Mouse (Mus musculus) liver, postnatal 0 days (tissue): ENCODE data around the gene Atxn1. TPM values are rescaled to one million over a fixed set of nuclear protein-coding genes. Genes with fewer than 3 reads are reported as not detected.

Source experiments
- ATAC-seq: fragments of 200-750 bp; cut with Nextera tagmentation; 2 replicates; pipeline ENCODE4 v1.8.0; 2017; ENCODE audit warnings: mild to moderate bottlenecking, moderate library complexity
- DNase-seq: peaks from one replicate; pipeline ENCODE4 v3.0.0-alpha.2; 2016
- H3K27ac ChIP-seq: fragments of 300-500 bp; sonication (generic); 2 replicates; pipeline ENCODE4 v1.5.1; 2014; ENCODE audit warnings: antibody characterized with exemption, moderate library complexity, mild to moderate bottlenecking, low read depth
- H3K27me3 ChIP-seq: fragments of 300-500 bp; sonication (generic); 2 replicates; pipeline ENCODE4 v1.6.1; 2014; ENCODE audit warnings: low read length, control low read depth, mixed read lengths; ENCODE audit not compliant: insufficient read depth
- H3K36me3 ChIP-seq: fragments of 300-500 bp; sonication (generic); replicated peaks from 2 replicates; pipeline ENCODE4 v1.6.1; 2014; ENCODE audit warnings: mild to moderate bottlenecking, control low read depth, low read length, moderate library complexity, mixed read lengths; ENCODE audit not compliant: insufficient read depth
- H3K4me1 ChIP-seq: fragments of 300-500 bp; sonication (generic); 2 replicates; pipeline ENCODE4 v1.6.1; 2014; ENCODE audit warnings: antibody characterized with exemption, mild to moderate bottlenecking, control low read depth; ENCODE audit not compliant: insufficient read depth
- H3K4me2 ChIP-seq: fragments of 300-500 bp; sonication (generic); 2 replicates; pipeline ENCODE4 v1.6.1; 2014; ENCODE audit warnings: low read depth, mild to moderate bottlenecking, low read length, moderate library complexity, mixed read lengths
- H3K4me3 ChIP-seq: fragments of 300-500 bp; sonication (generic); 2 replicates; pipeline ENCODE4 v1.5.1; 2014; ENCODE audit warnings: low read depth, low read length
- H3K9ac ChIP-seq: fragments of 300-500 bp; sonication (generic); replicated peaks from 2 replicates; pipeline ENCODE4 v1.6.1; 2014; ENCODE audit warnings: mild to moderate bottlenecking, moderate library complexity
- H3K9me3 ChIP-seq: fragments of 300-500 bp; sonication (generic); 2 replicates; pipeline ENCODE4 v1.6.1; 2016; ENCODE audit warnings: mild to moderate bottlenecking, control low read depth, low read length, mixed read lengths
- CTCF ChIP-seq: sonication (generic); IDR thresholded peaks from 2 replicates; pipeline ENCODE4 v1.5.1; 2016; ENCODE audit warnings: antibody characterized with exemption, low read depth
- EP300 ChIP-seq: IDR thresholded peaks from 2 replicates; pipeline ENCODE4 v1.6.1; 2016; ENCODE audit warnings: antibody characterized with exemption, low read depth, mild to moderate bottlenecking
- WGBS: fragments of 180-500 bp; shearing (Covaris S2); extraction: QIAGEN DNeasy Blood & Tissue Kit; methylation state at CpG from one replicate; pipeline ENCODE4 v1.1.7; 2014; ENCODE audit not compliant: insufficient replicate concordance; 5-methylcytosine and 5-hydroxymethylcytosine counted together
- polyA plus RNA-seq: library from polyadenylated mRNA; unstranded; fragments of >200 nt; fragmentation: Nextera tagmentation; extraction: Ambion mirVana; gene quantifications from 2 replicates; pipeline ENCODE4 v1.2.1, GENCODE M21; 2015

Gene Atxn1
- polyA plus RNA-seq, 1 experiment from 2014 or later = 4.4 TPM

DNA sequence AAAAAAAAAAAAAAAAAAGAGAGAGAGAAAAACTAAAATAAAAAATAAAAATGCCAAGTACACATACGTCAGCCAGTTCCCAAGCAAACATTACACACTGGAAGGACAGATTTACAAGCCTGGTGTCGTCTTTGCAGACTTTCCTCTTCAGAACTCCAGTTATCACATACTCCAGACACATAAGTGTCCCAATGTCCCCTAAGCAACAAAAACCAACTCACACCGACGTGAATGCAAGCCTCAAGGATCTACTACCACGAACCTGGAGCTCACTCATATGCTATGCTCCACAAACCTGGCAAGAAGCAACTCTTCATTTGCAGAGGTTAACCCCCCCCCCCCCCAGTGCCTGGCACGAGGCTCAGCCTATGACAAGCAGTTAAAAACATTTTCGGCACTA lies 136.8 kb downstream of the Atxn1 start:
- TF ChIP-seq CTCF = no peak
- TF ChIP-seq EP300 = no peak
- WGBS = 70% methylated on average over 7 of the region's 7 CpGs
- ATAC-seq (no peak), DNase-seq (no peak)
- Histone ChIP-seq H3K4me2 (no peak overlapping the region), H3K9ac (no peak overlapping the region), H3K27ac (no peak overlapping the region), H3K4me3 (no peak overlapping the region), H3K27me3 (no peaks in the 10 kb centered on the region), H3K4me1 (peaks cover 6% of the 10 kb centered on the region; the same call in 1 of the 2 replicates), H3K36me3 (no peaks in the 10 kb centered on the region), H3K9me3 (no peaks in the 10 kb centered on the region)

DNA sequence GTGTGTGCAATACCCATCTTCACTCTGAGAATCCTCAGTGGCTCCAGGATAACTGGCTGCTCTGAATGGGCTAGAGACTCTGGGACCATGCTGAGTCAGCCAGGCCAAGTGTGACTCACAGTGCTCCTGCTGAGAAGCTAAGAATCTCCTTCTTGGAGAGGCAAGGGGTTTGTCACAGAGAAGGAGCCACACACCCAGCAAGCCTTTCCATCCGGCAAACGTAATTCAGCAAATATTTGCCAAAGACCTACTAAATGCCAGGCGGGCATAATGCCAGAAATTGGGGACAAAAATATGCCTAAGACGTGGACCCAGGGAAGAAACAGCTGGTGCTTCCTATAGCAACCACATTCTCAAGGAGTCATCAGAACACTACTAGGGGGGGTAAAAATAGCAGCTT lies 137.2 kb downstream of the Atxn1 start:
- Histone ChIP-seq H3K27me3 (no peaks in the 10 kb centered on the region), H3K4me3 (no peak overlapping the region), H3K36me3 (no peaks in the 10 kb centered on the region), H3K4me2 (no peak overlapping the region), H3K9me3 (no peaks in the 10 kb centered on the region), H3K27ac (no peak overlapping the region), H3K9ac (no peak overlapping the region), H3K4me1 (peaks cover 6% of the 10 kb centered on the region; the same call in 1 of the 2 replicates)
- 64% methylated on average over 4 of the region's 4 CpGs for WGBS
- no peak for DNase-seq
- TF ChIP-seq EP300 = no peak
- no peak for ATAC-seq

- no peak overlapping the region for H3K4me3 ChIP-seq
- 84% methylated on average over 8 of the region's 8 CpGs for WGBS
- H3K9ac ChIP-seq = no peak overlapping the region
- H3K4me2 ChIP-seq = no peak overlapping the region
- H3K36me3 ChIP-seq = no peaks in the 10 kb centered on the region
- H3K27me3 ChIP-seq = no peaks in the 10 kb centered on the region
- H3K27ac ChIP-seq = no peak overlapping the region
- ATAC-seq (no peak), DNase-seq (no peak)
- TF ChIP-seq CTCF (no peak), EP300 (no peak)
- H3K9me3 ChIP-seq = no peaks in the 10 kb centered on the region
- H3K4me1 ChIP-seq = peaks cover 6% of the 10 kb centered on the region; the same call in 1 of the 2 replicates
Measured at GRCm38 (mm10) chr13:45827046-45827596, 137.7 kb downstream of the Atxn1 start.

GRCm38 (mm10) chr13:45822491-45822829 lies 142.3 kb downstream of the Atxn1 start:
- H3K9ac ChIP-seq = no peak overlapping the region
- H3K4me3 ChIP-seq = no peak overlapping the region
- TF ChIP-seq CTCF (no peak), EP300 (no peak)
- H3K36me3 ChIP-seq = no peaks in the 10 kb centered on the region
- no peaks in the 10 kb centered on the region; the same call in 1 of the 2 replicates for H3K4me1 ChIP-seq
- H3K27me3 ChIP-seq = no peaks in the 10 kb centered on the region
- H3K9me3 ChIP-seq = no peaks in the 10 kb centered on the region
- H3K4me2 ChIP-seq = no peak overlapping the region
- no peak for ATAC-seq
- no peak for DNase-seq
- no peak overlapping the region for H3K27ac ChIP-seq
- 88% methylated on average over 4 of the region's 4 CpGs for WGBS

DNA sequence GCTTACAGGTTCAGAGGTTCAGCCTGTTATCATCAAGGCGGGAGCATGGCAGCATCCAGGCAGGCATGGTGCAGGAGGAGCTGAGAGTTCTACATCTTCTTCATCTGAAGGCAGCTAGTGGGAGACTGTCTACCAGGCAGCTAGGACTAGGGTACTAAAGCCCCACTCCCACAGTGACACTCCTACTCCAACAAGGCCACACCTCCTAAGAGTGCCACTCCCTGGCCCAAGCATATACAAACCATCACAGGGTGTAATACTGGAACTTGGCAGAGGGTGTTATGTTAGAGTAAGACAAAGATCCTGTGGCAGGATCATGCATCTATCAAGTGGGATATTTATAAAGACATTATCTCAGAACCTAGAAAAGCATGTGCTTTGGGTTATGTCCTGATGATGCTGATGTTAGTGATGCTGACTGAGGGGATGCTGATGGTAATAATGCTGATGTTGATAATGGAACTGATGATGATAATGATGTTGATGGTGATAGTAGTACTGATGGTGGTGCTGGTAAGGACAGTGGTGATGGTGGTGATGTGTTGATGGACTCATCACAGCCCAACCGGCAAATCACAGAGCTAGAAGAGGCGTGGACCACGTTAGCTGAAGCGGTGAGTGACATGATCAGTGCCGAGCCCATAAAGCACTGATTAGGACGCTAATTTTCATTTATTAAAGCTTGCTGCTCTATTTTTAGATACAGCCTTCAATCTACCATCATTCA lies 142.9 kb downstream of the Atxn1 start:
- Histone ChIP-seq H3K4me1 (no peaks in the 10 kb centered on the region; the same call in 1 of the 2 replicates), H3K4me2 (no peak overlapping the region), H3K27me3 (no peaks in the 10 kb centered on the region), H3K4me3 (no peak overlapping the region), H3K9me3 (no peaks in the 10 kb centered on the region), H3K27ac (no peak overlapping the region), H3K36me3 (no peaks in the 10 kb centered on the region), H3K9ac (no peak overlapping the region)
- WGBS = 85% methylated on average over 7 of the region's 7 CpGs
- ATAC-seq (no peak), DNase-seq (no peak)
- TF ChIP-seq CTCF (no peak), EP300 (no peak)

DNA sequence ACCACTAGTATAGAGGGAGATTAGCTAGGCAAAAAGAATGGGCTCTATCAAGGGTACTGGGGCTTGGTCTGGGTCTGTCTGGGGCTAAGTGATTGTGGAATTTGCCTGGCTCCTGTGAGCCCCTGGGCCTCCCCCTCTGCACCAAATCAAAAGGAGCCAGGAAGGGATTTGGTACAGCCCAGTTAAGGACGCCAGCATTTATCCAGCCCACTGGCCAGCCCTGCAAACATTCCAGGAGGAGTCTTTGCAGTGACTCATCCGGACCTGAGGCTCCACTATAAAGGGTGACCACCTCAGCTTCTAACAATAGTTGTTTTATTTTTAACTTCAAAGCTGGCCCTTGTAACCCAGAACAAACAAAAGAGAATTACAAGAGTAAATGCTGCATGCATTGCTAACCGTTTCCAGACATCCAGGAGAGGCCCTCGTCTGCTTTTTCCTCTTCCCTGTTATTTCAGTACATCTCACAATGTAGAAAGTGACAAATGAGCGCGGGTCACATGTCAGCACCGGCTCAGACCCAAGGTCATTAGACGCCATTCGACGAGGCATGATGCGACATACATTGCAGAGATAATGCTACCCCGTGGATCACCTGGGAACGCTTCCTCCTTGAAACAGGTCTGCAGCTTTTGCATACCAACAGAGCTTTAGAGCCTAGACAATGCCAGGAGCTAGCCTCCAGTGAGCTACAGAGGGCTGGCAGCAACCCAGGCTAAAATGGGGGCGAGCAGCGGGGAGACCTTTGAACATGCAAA lies 144.2 kb downstream of the Atxn1 start:
- DNase-seq = no peak

More for the DNA sequence above, 144.2 kb downstream of the Atxn1 start:
- Histone ChIP-seq H3K4me1 (no peaks in the 10 kb centered on the region; the same call in 1 of the 2 replicates), H3K4me2 (no peak overlapping the region), H3K9me3 (no peaks in the 10 kb centered on the region), H3K9ac (no peak overlapping the region), H3K27ac (no peak overlapping the region), H3K27me3 (no peaks in the 10 kb centered on the region), H3K4me3 (no peak overlapping the region), H3K36me3 (no peaks in the 10 kb centered on the region)
- 66% methylated on average over 15 of the region's 15 CpGs for WGBS
- TF ChIP-seq CTCF (no peak), EP300 (no peak)
- ATAC-seq = no peak
